Mouse (Mus musculus) E14TG2a.4 (cell line): ENCODE measurements around the gene Cemip.

Experiments used
- CTCF ChIP-seq: conservative IDR thresholded peaks from 2 replicates; pipeline ENCODE4 v1.5.1; 2014; ENCODE audit warnings: low read length
- POU5F1 ChIP-seq: IDR thresholded peaks from 2 replicates; pipeline ENCODE4 v1.6.1; 2014; ENCODE audit warnings: low read length, borderline replicate concordance

DNA sequence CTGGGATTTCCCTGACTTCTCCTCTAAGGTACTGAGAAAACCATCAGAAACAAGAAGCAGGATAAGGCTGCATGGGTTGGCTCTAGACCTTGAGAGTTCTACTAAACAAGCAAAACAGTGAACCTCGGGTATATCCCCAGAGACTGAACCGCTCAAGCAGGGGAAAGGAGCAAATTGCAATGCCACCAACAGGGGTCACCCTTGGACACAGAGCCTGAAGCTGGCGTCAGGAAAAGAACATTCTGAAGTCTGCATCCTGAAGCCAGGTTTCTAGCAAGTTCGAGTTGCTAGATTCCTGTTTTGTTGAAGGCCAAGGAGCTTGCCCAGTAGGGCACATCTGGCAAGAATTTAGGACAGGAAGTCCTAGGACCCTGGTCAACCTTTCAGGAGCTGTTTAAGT is 2.7 kb upstream of the Cemip start:
- TF ChIP-seq CTCF (peak; percentile 72), POU5F1 (no peak)
